Mouse (Mus musculus) ES-E14 (cell line): ENCODE measurements around the gene Dlg2. TPM values are rescaled to one million over a fixed set of nuclear protein-coding genes. Genes with fewer than 3 reads are reported as not detected.

Experiments used
- DNase-seq: peaks from one replicate; pipeline ENCODE4 v3.0.0-alpha.2; 2013; ENCODE audit warnings: low read depth, low spot score
- H3K27ac ChIP-seq: 2 replicates; pipeline ENCODE4 v1.5.1; 2012; ENCODE audit warnings: low read depth, mild to moderate bottlenecking, low read length, moderate library complexity, mixed read lengths; ENCODE audit not compliant: poor library complexity, insufficient read depth, severe bottlenecking
- H3K36me3 ChIP-seq: 2 replicates; pipeline ENCODE4 v1.6.1; 2012; ENCODE audit warnings: mild to moderate bottlenecking, low read length, moderate library complexity, mixed read lengths; ENCODE audit not compliant: control insufficient read depth, poor library complexity, insufficient read depth, severe bottlenecking
- H3K4me1 ChIP-seq, 2 experiments: fragments of 150-350 bp in 1 of 2; sonication (generic) in 1 of 2; 2 replicates each; pipeline ENCODE4 v1.6.1; 2012; ENCODE audit warnings: low read length in 2 of 2, mild to moderate bottlenecking in 1 of 2, mixed read lengths in 1 of 2; ENCODE audit not compliant: control insufficient read depth in 2 of 2, insufficient read depth in 2 of 2, poor library complexity in 1 of 2
- H3K4me3 ChIP-seq, 2 experiments: fragments of 150-350 bp in 1 of 2; sonication (generic) in 1 of 2; 2 replicates each; pipeline ENCODE4 v1.5.1; 2012; ENCODE audit warnings: low read length in 2 of 2, low read depth in 1 of 2, mild to moderate bottlenecking in 1 of 2, mixed read lengths in 1 of 2; ENCODE audit not compliant: insufficient read depth in 1 of 2, poor library complexity in 1 of 2, severe bottlenecking in 1 of 2
- H3K9ac ChIP-seq: 2 replicates; pipeline ENCODE4 v1.6.1; 2012; ENCODE audit warnings: low read depth, mild to moderate bottlenecking, low read length, mixed read lengths; ENCODE audit not compliant: poor library complexity, insufficient read depth, severe bottlenecking
- H3K9me3 ChIP-seq: fragments of 150-350 bp; sonication (generic); 2 replicates; pipeline ENCODE4 v1.6.1; 2012; ENCODE audit warnings: low read depth, mild to moderate bottlenecking, low read length; ENCODE audit not compliant: control insufficient read depth, insufficient read depth
- CHD2 ChIP-seq: IDR thresholded peaks from 2 replicates; pipeline ENCODE4 v1.6.1; 2014; ENCODE audit warnings: mild to moderate bottlenecking, low read depth, low read length, inconsistent platforms
- HCFC1 ChIP-seq: IDR thresholded peaks from 2 replicates; pipeline ENCODE4 v1.6.1; 2012; ENCODE audit warnings: low read length, inconsistent platforms, borderline replicate concordance; ENCODE audit not compliant: insufficient read depth
- MAFK ChIP-seq: IDR thresholded peaks from 2 replicates; pipeline ENCODE4 v1.6.1; 2014; ENCODE audit warnings: mild to moderate bottlenecking, low read depth, low read length, inconsistent platforms; ENCODE audit not compliant: insufficient read depth
- ZC3H11A ChIP-seq: IDR thresholded peaks from 2 replicates; pipeline ENCODE4 v1.6.1; 2012; ENCODE audit warnings: low read depth, mild to moderate bottlenecking, inconsistent platforms, low read length, borderline replicate concordance
- ZNF384 ChIP-seq: IDR thresholded peaks from 2 replicates; pipeline ENCODE4 v1.6.1; 2012; ENCODE audit warnings: low read depth, low read length, inconsistent platforms
- in situ Hi-C, 2 experiments: fragments of 600-800 bp; cut with MboI; formaldehyde crosslinking; loops; one replicate each; pipeline ENCODE4 v1.15.1; 2025; ENCODE audit warnings: low sequenced_read_pairs in 2 of 2, inconsistent platforms in 1 of 2; ENCODE audit not compliant: unreplicated experiment in 2 of 2
- total RNA-seq: library from RNA; depleted of rRNA; stranded (reverse); fragments of 300-350 nt; gene quantifications from 2 replicates; pipeline ENCODE4 v1.2.3, GENCODE M21; 2012

Gene Dlg2
- total RNA-seq, 1 experiment, result 0.13 TPM

DNA sequence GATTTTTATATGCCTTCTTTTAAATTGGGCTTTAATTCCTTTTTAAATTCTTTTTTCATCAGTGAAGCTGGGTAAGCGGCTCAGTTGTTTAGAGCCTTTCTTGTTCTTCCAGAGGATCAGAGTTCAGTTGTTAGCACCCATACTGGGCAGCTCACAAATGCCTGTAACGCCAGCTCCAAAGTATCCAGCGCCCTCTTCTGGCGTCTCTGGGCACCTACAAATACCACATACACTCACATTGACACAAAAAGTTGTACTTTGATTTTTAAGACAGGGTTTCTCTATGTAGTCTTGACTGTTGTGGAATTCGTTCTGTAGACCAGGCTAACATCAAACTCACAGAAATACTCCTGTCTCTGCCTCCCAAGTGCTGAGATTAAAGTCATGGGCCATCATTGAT is 1932.0 kb downstream of the Dlg2 start:
- no peaks in the 10 kb centered on the region for H3K9me3 ChIP-seq
- in situ Hi-C loops, result loop anchor here (10.0 to 25.0 kb wide), 2 partner anchors 296 to 304 kb away; no protein-coding TSS in a partner anchor
- no peak overlapping the region for H3K4me3 ChIP-seq
- 0 out of 2 replicates have a peak, but pooled peaks have one; percentile 40 for TF ChIP-seq ZC3H11A
- no peak for TF ChIP-seq HCFC1
- no peak overlapping the region for H3K27ac ChIP-seq
- no peak overlapping the region for H3K9ac ChIP-seq
- no peaks in the 10 kb centered on the region for H3K36me3 ChIP-seq
- peak; percentile 24 for DNase-seq
- H3K4me1 ChIP-seq, result no peaks in the 10 kb centered on the region

DNA sequence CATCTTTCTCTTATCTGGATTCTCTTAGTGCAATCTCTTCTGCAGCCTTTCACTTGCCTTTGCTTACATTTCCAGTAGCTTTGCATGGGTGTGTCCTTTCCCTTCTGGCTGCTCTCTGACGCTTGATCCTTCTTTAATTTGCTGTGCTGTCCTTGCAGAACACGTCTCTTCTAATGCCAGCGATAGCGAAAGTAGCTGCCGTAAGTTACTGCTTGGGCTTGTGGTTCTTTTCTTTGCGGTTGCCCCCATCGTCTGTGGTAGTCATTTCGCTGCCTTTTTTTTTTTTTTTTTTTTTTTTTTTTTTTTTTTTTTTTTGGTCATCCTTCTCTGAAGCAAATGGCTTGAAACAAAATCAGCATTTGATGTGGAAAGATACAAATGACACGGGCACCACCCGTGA is 1944.0 kb downstream of the Dlg2 start:
- Histone ChIP-seq H3K9me3 (no peaks in the 10 kb centered on the region), H3K9ac (no peak overlapping the region), H3K4me1 (no peaks in the 10 kb centered on the region), H3K36me3 (no peaks in the 10 kb centered on the region), H3K27ac (no peak overlapping the region), H3K4me3 (no peak overlapping the region)
- no peak for DNase-seq
- no peak for TF ChIP-seq HCFC1
- TF ChIP-seq ZNF384, result 0 out of 2 replicates have a peak, but pooled peaks have one; percentile 24
- in situ Hi-C loops, result loop anchor here in 1 of 2 experiments (25.0 kb wide), 1 partner anchor 308 kb away; no protein-coding TSS in a partner anchor

DNA sequence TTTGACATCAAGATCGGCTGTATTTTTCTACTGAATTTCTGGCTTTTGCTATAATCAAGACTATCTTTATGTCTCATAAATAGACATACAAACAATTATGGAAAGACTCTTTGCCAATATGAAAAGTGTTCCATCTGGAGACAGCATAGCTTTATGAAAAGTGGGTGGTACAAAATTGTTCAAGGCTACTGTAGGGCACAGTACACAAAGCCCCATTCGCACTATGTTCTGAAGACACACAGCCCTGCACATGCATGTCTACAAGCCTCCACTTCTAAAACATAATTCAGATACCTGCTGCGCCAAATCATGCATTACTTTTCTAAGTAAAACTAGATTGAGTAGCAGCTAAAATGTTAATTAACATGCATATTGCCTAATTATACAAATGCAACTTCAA is 1946.5 kb downstream of the Dlg2 start:
- H3K27ac ChIP-seq, result no peak overlapping the region
- TF ChIP-seq HCFC1, result no peak
- TF ChIP-seq ZNF384, result no peak
- no peak for TF ChIP-seq MAFK
- TF ChIP-seq ZC3H11A, result no peak
- no peak for TF ChIP-seq CHD2
- DNase-seq, result no peak
- in situ Hi-C loops, result loop anchor here in 1 of 2 experiments (25.0 kb wide), 1 partner anchor 311 kb away; no protein-coding TSS in a partner anchor
- no peak overlapping the region for H3K9ac ChIP-seq
- no peaks in the 10 kb centered on the region for H3K9me3 ChIP-seq
- H3K4me1 ChIP-seq, result no peaks in the 10 kb centered on the region
- no peak overlapping the region for H3K4me3 ChIP-seq
- H3K36me3 ChIP-seq, result no peaks in the 10 kb centered on the region

DNA sequence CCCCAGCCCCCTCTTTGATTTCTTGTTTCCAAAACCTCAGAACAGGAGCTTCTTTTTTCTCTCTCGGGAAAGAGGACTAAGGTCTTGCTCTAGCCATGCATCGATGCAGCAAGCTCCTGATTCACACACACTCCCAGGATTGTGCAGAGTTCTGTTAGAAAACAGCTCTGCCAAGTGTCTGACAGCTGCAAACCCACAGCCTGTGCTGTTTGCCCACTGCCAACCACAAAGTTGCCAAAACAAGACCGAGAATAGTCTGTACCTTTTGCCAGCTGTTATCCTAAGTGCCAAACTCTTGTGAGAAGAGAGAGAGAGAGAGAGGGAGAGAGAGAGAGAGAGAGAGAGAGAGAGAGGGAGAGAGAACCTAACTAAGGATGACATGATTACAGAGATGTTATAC is 1948.2 kb downstream of the Dlg2 start:
- in situ Hi-C loops, result loop anchor here in 1 of 2 experiments (25.0 kb wide), 1 partner anchor 312 kb away; no protein-coding TSS in a partner anchor
- Histone ChIP-seq H3K4me3 (no peak overlapping the region), H3K4me1 (no peaks in the 10 kb centered on the region), H3K36me3 (no peaks in the 10 kb centered on the region), H3K9ac (no peak overlapping the region), H3K9me3 (no peaks in the 10 kb centered on the region), H3K27ac (no peak overlapping the region)
- TF ChIP-seq MAFK (no peak), ZNF384 (no peak), CHD2 (no peak), HCFC1 (no peak)
- DNase-seq, result no peak

DNA sequence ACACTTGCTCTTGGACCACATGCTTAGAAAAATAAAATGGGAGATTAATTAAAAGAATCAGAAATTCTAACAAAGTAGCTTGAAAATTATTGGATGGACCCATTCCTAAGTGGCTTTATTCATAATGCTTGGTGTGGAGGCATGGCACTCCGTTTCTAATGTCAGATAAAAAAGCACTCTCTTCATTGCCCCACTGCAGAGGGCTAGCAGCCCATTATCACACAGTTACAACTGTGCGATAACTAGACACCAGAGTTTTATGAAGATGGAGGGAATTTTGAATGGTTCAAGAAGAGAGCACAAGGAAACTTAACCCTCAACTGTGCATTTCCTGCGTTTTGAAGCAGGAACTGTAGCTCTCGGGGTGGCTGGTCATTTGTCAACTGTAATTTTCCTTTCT is 1950.8 kb downstream of the Dlg2 start:
- no peak overlapping the region for H3K4me3 ChIP-seq
- no peaks in the 10 kb centered on the region for H3K4me1 ChIP-seq
- in situ Hi-C loops, result no loop called here
- H3K27ac ChIP-seq, result no peak overlapping the region
- no peaks in the 10 kb centered on the region for H3K9me3 ChIP-seq
- no peak overlapping the region for H3K9ac ChIP-seq
- no peak for DNase-seq
- H3K36me3 ChIP-seq, result no peaks in the 10 kb centered on the region
- no peak for TF ChIP-seq ZC3H11A
